Mouse (Mus musculus): ENCODE results near the gene Gm29427. TPM values are rescaled to one million over a fixed set of nuclear protein-coding genes. Genes with fewer than 3 reads are reported as not detected.

Gene Gm29427
- polyA plus RNA-seq, 1 experiment from 2014 or later = not detected

GRCm38 (mm10) chr1:130644103-130644502, 71.5 kb downstream of the Gm29427 start:
- H3K9ac ChIP-seq (ENCODE audit: low read depth, low read length) = no peak overlapping the region
- no peaks in the 10 kb centered on the region for H3K36me3 ChIP-seq (ENCODE audit: control insufficient read depth, insufficient read depth, low read length)
- WGBS = 44% methylated on average over 4 of the region's 4 CpGs
- no peaks in the 10 kb centered on the region for H3K27me3 ChIP-seq (ENCODE audit: control insufficient read depth, insufficient read depth, low read depth, low read length)
- peak; percentile 86; the same call in 1 of the 2 replicates for ATAC-seq
- H3K9me3 ChIP-seq (replicated peaks; ENCODE audit: control insufficient read depth, low read length, poor library complexity, severe bottlenecking) = no peaks in the 10 kb centered on the region
- H3K27ac ChIP-seq (ENCODE audit: low read length) = no peak overlapping the region
- no peak overlapping the region for H3K4me3 ChIP-seq (ENCODE audit: low read depth, low read length)
- H3K4me1 ChIP-seq (ENCODE audit: control insufficient read depth, insufficient read depth, low read length) = peaks cover 6% of the 10 kb centered on the region
- no peak overlapping the region for H3K4me2 ChIP-seq (ENCODE audit: low read length)

GRCm38 (mm10) chr1:130640967-130641366, 74.6 kb downstream of the Gm29427 start:
- Histone ChIP-seq H3K27me3 (ENCODE audit: control insufficient read depth, insufficient read depth, low read depth, low read length) (no peaks in the 10 kb centered on the region), H3K4me2 (ENCODE audit: low read length) (no peak overlapping the region), H3K9ac (ENCODE audit: low read depth, low read length) (no peak overlapping the region), H3K4me1 (ENCODE audit: control insufficient read depth, insufficient read depth, low read length) (peaks cover 6% of the 10 kb centered on the region), H3K9me3 (replicated peaks; ENCODE audit: control insufficient read depth, low read length, poor library complexity, severe bottlenecking) (no peaks in the 10 kb centered on the region), H3K27ac (ENCODE audit: low read length) (no peak overlapping the region), H3K4me3 (ENCODE audit: low read depth, low read length) (no peak overlapping the region), H3K36me3 (ENCODE audit: control insufficient read depth, insufficient read depth, low read length) (no peaks in the 10 kb centered on the region)
- ATAC-seq = no peak

GRCm38 (mm10) chr1:130633761-130634410, 81.7 kb downstream of the Gm29427 start:
- Histone ChIP-seq H3K4me3 (ENCODE audit: low read depth, low read length) (no peak overlapping the region), H3K9me3 (replicated peaks; ENCODE audit: control insufficient read depth, low read length, poor library complexity, severe bottlenecking) (no peaks in the 10 kb centered on the region), H3K27me3 (ENCODE audit: control insufficient read depth, insufficient read depth, low read depth, low read length) (no peaks in the 10 kb centered on the region), H3K36me3 (ENCODE audit: control insufficient read depth, insufficient read depth, low read length) (no peaks in the 10 kb centered on the region), H3K9ac (ENCODE audit: low read depth, low read length) (no peak overlapping the region), H3K4me2 (ENCODE audit: low read length) (no peak overlapping the region), H3K4me1 (ENCODE audit: control insufficient read depth, insufficient read depth, low read length) (no peaks in the 10 kb centered on the region), H3K27ac (ENCODE audit: low read length) (no peak overlapping the region)
- 31% methylated on average over 16 of the region's 16 CpGs for WGBS
- peak; percentile 58; the same call in 1 of the 2 replicates for ATAC-seq

GRCm38 (mm10) chr1:130633316-130633715, 82.3 kb downstream of the Gm29427 start:
- Histone ChIP-seq H3K4me1 (ENCODE audit: control insufficient read depth, insufficient read depth, low read length) (no peaks in the 10 kb centered on the region), H3K36me3 (ENCODE audit: control insufficient read depth, insufficient read depth, low read length) (no peaks in the 10 kb centered on the region), H3K4me2 (ENCODE audit: low read length) (no peak overlapping the region), H3K9me3 (replicated peaks; ENCODE audit: control insufficient read depth, low read length, poor library complexity, severe bottlenecking) (no peaks in the 10 kb centered on the region), H3K4me3 (ENCODE audit: low read depth, low read length) (no peak overlapping the region), H3K9ac (ENCODE audit: low read depth, low read length) (no peak overlapping the region), H3K27me3 (ENCODE audit: control insufficient read depth, insufficient read depth, low read depth, low read length) (no peaks in the 10 kb centered on the region), H3K27ac (ENCODE audit: low read length) (no peak overlapping the region)
- no peak for ATAC-seq
- WGBS = 91% methylated on average over 8 of the region's 8 CpGs

- 97% methylated on average over 2 of the region's 2 CpGs for WGBS
Measured at GRCm38 (mm10) chr1:130629521-130629920, 86.1 kb downstream of the Gm29427 start, which contains the start of gene Zp3r. Zp3r (minus strand) TSS chr1:130629621.

More at GRCm38 (mm10) chr1:130629521-130629920, 86.1 kb downstream of the Gm29427 start, which contains the start of gene Zp3r:
- no peaks in the 10 kb centered on the region for H3K36me3 ChIP-seq (ENCODE audit: control insufficient read depth, insufficient read depth, low read length)
- no peak for ATAC-seq
- no peaks in the 10 kb centered on the region for H3K4me1 ChIP-seq (ENCODE audit: control insufficient read depth, insufficient read depth, low read length)
- no peaks in the 10 kb centered on the region for H3K27me3 ChIP-seq (ENCODE audit: control insufficient read depth, insufficient read depth, low read depth, low read length)
- H3K4me3 ChIP-seq (ENCODE audit: low read depth, low read length) = no peak within 1 kb of the TSS
- no peak within 1 kb of the TSS for H3K9ac ChIP-seq (ENCODE audit: low read depth, low read length)
- no peak within 1 kb of the TSS for H3K27ac ChIP-seq (ENCODE audit: low read length)
- no peak within 1 kb of the TSS for H3K4me2 ChIP-seq (ENCODE audit: low read length)
- no peaks in the 10 kb centered on the region for H3K9me3 ChIP-seq (replicated peaks; ENCODE audit: control insufficient read depth, low read length, poor library complexity, severe bottlenecking)

Other genes starting within 250 kb of the Gm29427 start
- not detected in 2 replicates for gene Zp3r, start 86.2 kb downstream of the Gm29427 start, polyA plus RNA-seq (2015; fragmentation: Nextera tagmentation; extraction: Ambion mirVana)
- gene C4bp, start 54.2 kb downstream of the Gm29427 start, polyA plus RNA-seq (2015; fragmentation: Nextera tagmentation; extraction: Ambion mirVana) = 0.05 TPM in 1 of 2 replicates, not detected in the other
- 15.3 and 17.1 TPM in 2 replicates for gene Yod1, start 1.5 kb upstream of the Gm29427 start, polyA plus RNA-seq (2015; fragmentation: Nextera tagmentation; extraction: Ambion mirVana)
- gene Pfkfb2, start 13.5 kb upstream of the Gm29427 start, polyA plus RNA-seq (2015; fragmentation: Nextera tagmentation; extraction: Ambion mirVana) = 24.1 and 26.6 TPM in 2 replicates
- gene AA986860, start 16.2 kb upstream of the Gm29427 start, polyA plus RNA-seq (2015; fragmentation: Nextera tagmentation; extraction: Ambion mirVana) = 0.09 and 0.38 TPM in 2 replicates
- gene Fcamr, start 85.1 kb upstream of the Gm29427 start, polyA plus RNA-seq (2015; fragmentation: Nextera tagmentation; extraction: Ambion mirVana) = not detected in 2 replicates
- gene Pigr, start 110.9 kb upstream of the Gm29427 start, polyA plus RNA-seq (2015; fragmentation: Nextera tagmentation; extraction: Ambion mirVana) = not detected in 2 replicates
- gene Fcmr, start 149.9 kb upstream of the Gm29427 start, polyA plus RNA-seq (2015; fragmentation: Nextera tagmentation; extraction: Ambion mirVana) = 0.42 and 0.74 TPM in 2 replicates
- gene Il24, start 171.7 kb upstream of the Gm29427 start, polyA plus RNA-seq (2015; fragmentation: Nextera tagmentation; extraction: Ambion mirVana) = not detected in 2 replicates
- gene Il20, start 195.7 kb upstream of the Gm29427 start, polyA plus RNA-seq (2015; fragmentation: Nextera tagmentation; extraction: Ambion mirVana) = not detected in 2 replicates
- gene Il19, start 224.3 kb upstream of the Gm29427 start, polyA plus RNA-seq (2015; fragmentation: Nextera tagmentation; extraction: Ambion mirVana) = not detected in 2 replicates